Mouse (Mus musculus): Measurements from ENCODE around the gene Agps.

DNA sequence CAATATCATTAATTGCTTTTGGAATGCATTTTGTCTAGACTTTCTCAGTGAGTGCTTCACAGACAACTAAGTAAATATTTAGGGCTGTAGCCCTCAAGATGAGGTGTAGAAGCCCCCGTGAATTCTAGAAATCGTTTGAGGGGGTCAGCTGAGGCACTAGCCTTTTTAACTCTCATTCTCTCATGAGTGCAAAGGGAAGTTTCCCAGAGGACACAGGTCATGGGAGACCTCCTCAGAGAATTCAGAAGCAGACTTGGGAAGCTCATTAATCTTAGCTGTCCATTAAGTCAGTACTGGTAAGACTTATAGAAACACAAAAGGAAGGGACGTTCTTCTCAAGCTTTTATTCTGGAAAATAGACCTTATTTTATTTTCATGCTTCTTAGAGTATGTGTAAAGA, 7.1 kb upstream of the Agps start:
- no peak for TF ChIP-seq USF1 (IDR thresholded peaks at IDR 0.05; ENCODE audit: low read depth)
- TF ChIP-seq POLR2A (IDR thresholded peaks at IDR 0.05; ENCODE audit: insufficient read length, low read depth), result no peak
- TF ChIP-seq MYOD1 (IDR thresholded peaks at IDR 0.05; ENCODE audit: control insufficient read depth in 1 of 3, insufficient read length in 2 of 3, low read depth in 2 of 3), result no peak
- no peak for TF ChIP-seq POLR2AphosphoS2 (IDR thresholded peaks at IDR 0.05; ENCODE audit: insufficient read length, low read depth)
- TF ChIP-seq MAX (IDR thresholded peaks at IDR 0.05; ENCODE audit: low read depth), result no peak
- no peak for TF ChIP-seq TCF3 (IDR thresholded peaks at IDR 0.05; ENCODE audit: insufficient read length, low read depth)
- no peak for TF ChIP-seq TCF12 (IDR thresholded peaks at IDR 0.05; ENCODE audit: insufficient read depth, poor library complexity, severe bottlenecking)
- no peak for TF ChIP-seq E2F4 (IDR thresholded peaks at IDR 0.05; ENCODE audit: insufficient read depth)
- TF ChIP-seq MYOG (IDR thresholded peaks at IDR 0.05; ENCODE audit: control insufficient read depth in 1 of 3, insufficient read depth in 1 of 3, insufficient read length in 2 of 3, low read depth in 2 of 3), result no peak
- no peak for TF ChIP-seq REST (IDR thresholded peaks at IDR 0.05; ENCODE audit: insufficient read depth, insufficient read length)
